ENCODE assay signal across 32 mouse cellular contexts in the genomic region with DNA sequence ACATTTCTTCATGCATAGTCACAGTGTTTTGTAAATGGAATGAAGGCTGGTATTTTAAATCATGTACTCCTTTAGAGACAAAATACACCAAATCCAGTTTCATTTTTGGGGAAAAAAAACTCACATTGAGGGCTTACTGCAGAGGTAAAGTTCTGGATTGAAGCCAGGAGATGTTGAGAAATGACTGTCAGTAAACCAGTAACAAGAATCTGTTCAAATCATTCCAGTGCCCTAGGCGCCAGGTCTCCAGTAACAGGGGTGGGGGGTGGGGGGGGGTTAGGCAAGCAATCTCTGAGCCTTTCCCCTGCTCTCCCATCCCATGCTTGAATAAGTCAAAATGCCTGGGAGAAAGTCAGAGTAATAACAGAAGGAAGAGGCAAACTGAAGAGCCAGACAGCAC.
"Had no signal": no experiment of that assay in that cellular context is flagged by ENCODE, and none has a peak within 500 bp of the region (broad histone marks: within the 10 kb centered on the region; RNA-seq: fewer than 3 reads in every experiment).

No protein-coding gene starts in this region.

- H3K9me3 ChIP-seq: limb, embryonic 12.5 days; limb, embryonic 13.5 days; limb, embryonic 15.5 days; liver, embryonic 13.5 days; liver, embryonic 15.5 days; lung, embryonic 15.5 days; megakaryocyte, embryonic 14.5 days; midbrain, embryonic 10.5 days; midbrain, embryonic 12.5 days; midbrain, embryonic 13.5 days; midbrain, embryonic 15.5 days; neural tube, embryonic 12.5 days; neural tube, embryonic 13.5 days had no signal

- H3K27me3 ChIP-seq: limb, embryonic 12.5 days; limb, embryonic 13.5 days; limb, embryonic 15.5 days; liver, embryonic 13.5 days; liver, embryonic 15.5 days; lung, embryonic 15.5 days; midbrain, embryonic 12.5 days; midbrain, embryonic 13.5 days; midbrain, embryonic 15.5 days; neural tube, embryonic 12.5 days; neural tube, embryonic 13.5 days had no signal

- H3K4me2 ChIP-seq: limb, embryonic 12.5 days; limb, embryonic 13.5 days; limb, embryonic 15.5 days; liver, embryonic 11.5 days; liver, embryonic 13.5 days; liver, embryonic 15.5 days; lung, embryonic 14.5 days; lung, embryonic 15.5 days; midbrain, embryonic 11.5 days; midbrain, embryonic 12.5 days; midbrain, embryonic 13.5 days; midbrain, embryonic 15.5 days; neural tube, embryonic 12.5 days; neural tube, embryonic 13.5 days had no signal

- DNase-seq: left cerebral cortex, postnatal 4 days; liver; liver, embryonic 13.5 days; liver, postnatal 0 days; lung, adult 18-20 months; lung, adult 2 months; lung, embryonic 14.5 days; lung, postnatal 10 days; lung, postnatal 14 days; lung, postnatal 36 days; lung, postnatal 4 days; midbrain, embryonic 14.5 days had no signal

- H3K4me3 ChIP-seq: left cerebral cortex, adult 2 months; limb, embryonic 12.5 days; limb, embryonic 13.5 days; limb, embryonic 15.5 days; liver, embryonic 13.5 days; liver, embryonic 15.5 days; lung, embryonic 15.5 days; megakaryocyte, embryonic 14.5 days; midbrain, embryonic 10.5 days; midbrain, embryonic 12.5 days; midbrain, embryonic 13.5 days; midbrain, embryonic 15.5 days; myocyte; neural tube, embryonic 12.5 days; neural tube, embryonic 13.5 days had no signal

- H3K4me1 ChIP-seq: limb, embryonic 15.5 days; liver, embryonic 13.5 days; liver, embryonic 15.5 days; lung, embryonic 15.5 days; midbrain, embryonic 12.5 days; midbrain, embryonic 13.5 days; midbrain, embryonic 15.5 days; neural tube, embryonic 12.5 days; neural tube, embryonic 13.5 days had no signal

- H3K36me3 ChIP-seq: limb, embryonic 12.5 days; limb, embryonic 13.5 days; limb, embryonic 15.5 days; liver, embryonic 13.5 days; liver, embryonic 15.5 days; lung, embryonic 15.5 days; midbrain, embryonic 10.5 days; midbrain, embryonic 12.5 days; midbrain, embryonic 13.5 days; midbrain, embryonic 15.5 days; neural tube, embryonic 12.5 days; neural tube, embryonic 13.5 days had no signal

- H3K27ac ChIP-seq: left cerebral cortex, adult 2 months; limb, embryonic 12.5 days; limb, embryonic 13.5 days; limb, embryonic 15.5 days; liver, embryonic 13.5 days; liver, embryonic 14.5 days; liver, embryonic 15.5 days; lung, embryonic 15.5 days; macrophage; midbrain, embryonic 10.5 days; midbrain, embryonic 12.5 days; midbrain, embryonic 13.5 days; midbrain, embryonic 15.5 days; neural tube, embryonic 12.5 days; neural tube, embryonic 13.5 days had no signal

- ATAC-seq: liver, postnatal 0 days; lung, postnatal 0 days; midbrain, embryonic 13.5 days; midbrain, embryonic 15.5 days; midbrain, embryonic 16.5 days had no signal

- H3K9ac ChIP-seq: limb, embryonic 12.5 days; limb, embryonic 13.5 days; limb, embryonic 15.5 days; liver, embryonic 13.5 days; liver, embryonic 14.5 days; liver, embryonic 15.5 days; liver, postnatal 0 days; lung, embryonic 14.5 days; lung, embryonic 15.5 days; midbrain, embryonic 12.5 days; midbrain, embryonic 13.5 days; midbrain, embryonic 15.5 days; neural tube, embryonic 12.5 days; neural tube, embryonic 13.5 days had no signal
